Mouse (Mus musculus): ENCODE measurements around the gene Ero1lb. TPM values are rescaled to one million over a fixed set of nuclear protein-coding genes. Genes with fewer than 3 reads are reported as not detected.

Gene Ero1lb
- polyA plus RNA-seq (2011; ENCODE audit: insufficient read depth, insufficient read length, low read depth, missing spikeins), result 6.4 and 7.6 TPM in 2 replicates

GRCm38 (mm10) chr13:12565621-12566390 lies at the start of gene Ero1lb:
Ero1lb (plus strand) TSS chr13:12565874.
- Histone ChIP-seq H3K36me3 (ENCODE audit: control insufficient read depth, insufficient read depth, low read length, poor library complexity, severe bottlenecking) (no peaks in the 10 kb centered on the region), H3K4me1 (ENCODE audit: control insufficient read depth, insufficient read depth, low read length) (no peaks in the 10 kb centered on the region), H3K9ac (ENCODE audit: low read depth, poor library complexity, severe bottlenecking) (peak within 1 kb of the TSS; percentile 50), H3K27ac (ENCODE audit: insufficient read depth, low read length) (no peak within 1 kb of the TSS), H3K27me3 (ENCODE audit: control insufficient read depth, insufficient read depth, low read length, poor library complexity, severe bottlenecking) (no peaks in the 10 kb centered on the region), H3K4me3 (ENCODE audit: low read depth, low read length) (peak within 1 kb of the TSS; percentile 83), H3K9me3 (replicated peaks; ENCODE audit: control insufficient read depth, insufficient read depth, low read length, poor library complexity, severe bottlenecking) (no peaks in the 10 kb centered on the region)
- TF ChIP-seq CTCF (IDR thresholded peaks at IDR 0.05; ENCODE audit: low read depth, low read length) (no peak), POLR2A (IDR thresholded peaks at IDR 0.05; ENCODE audit: insufficient read depth, low read length) (peak; percentile 14)

- Histone ChIP-seq H3K27me3 (ENCODE audit: control insufficient read depth, insufficient read depth, low read length, poor library complexity, severe bottlenecking) (peaks cover 2% of the 10 kb centered on the region), H3K36me3 (ENCODE audit: control insufficient read depth, insufficient read depth, low read length, poor library complexity, severe bottlenecking) (no peaks in the 10 kb centered on the region), H3K27ac (ENCODE audit: insufficient read depth, low read length) (no peak overlapping the region), H3K4me1 (ENCODE audit: control insufficient read depth, insufficient read depth, low read length) (no peaks in the 10 kb centered on the region), H3K4me3 (ENCODE audit: low read depth, low read length) (peak overlapping the region; percentile 7; the same call in 1 of the 2 replicates), H3K9me3 (replicated peaks; ENCODE audit: control insufficient read depth, insufficient read depth, low read length, poor library complexity, severe bottlenecking) (no peaks in the 10 kb centered on the region), H3K9ac (ENCODE audit: low read depth, poor library complexity, severe bottlenecking) (no peak overlapping the region)
- TF ChIP-seq CTCF (IDR thresholded peaks at IDR 0.05; ENCODE audit: low read depth, low read length) (no peak), EP300 (IDR thresholded peaks at IDR 0.05; ENCODE audit: insufficient read depth, low read depth, low read length) (no peak)
These were observed 46.3 kb upstream of the Ero1lb start for GRCm38 (mm10) chr13:12519371-12519770.

- H3K4me3 ChIP-seq (ENCODE audit: low read depth, low read length), result peak within 1 kb of the TSS; percentile 58
- H3K36me3 ChIP-seq (ENCODE audit: control insufficient read depth, insufficient read depth, low read length, poor library complexity, severe bottlenecking), result no peaks in the 10 kb centered on the region
- H3K27ac ChIP-seq (ENCODE audit: insufficient read depth, low read length), result no peak within 1 kb of the TSS
- H3K4me1 ChIP-seq (ENCODE audit: control insufficient read depth, insufficient read depth, low read length), result no peaks in the 10 kb centered on the region
- H3K9ac ChIP-seq (ENCODE audit: low read depth, poor library complexity, severe bottlenecking), result peak within 1 kb of the TSS; percentile 28
- H3K9me3 ChIP-seq (replicated peaks; ENCODE audit: control insufficient read depth, insufficient read depth, low read length, poor library complexity, severe bottlenecking), result no peaks in the 10 kb centered on the region
- TF ChIP-seq CTCF (IDR thresholded peaks at IDR 0.05; ENCODE audit: low read depth, low read length) (no peak), POLR2A (IDR thresholded peaks at IDR 0.05; ENCODE audit: insufficient read depth, low read length) (no peak), EP300 (IDR thresholded peaks at IDR 0.05; ENCODE audit: insufficient read depth, low read depth, low read length) (no peak)
- peaks cover 2% of the 10 kb centered on the region for H3K27me3 ChIP-seq (ENCODE audit: control insufficient read depth, insufficient read depth, low read length, poor library complexity, severe bottlenecking)
These were observed 45.6 kb upstream of the Ero1lb start, which contains the start of gene Edaradd for GRCm38 (mm10) chr13:12519955-12520584. Edaradd (minus strand) TSS chr13:12520438.

- Histone ChIP-seq H3K27me3 (ENCODE audit: control insufficient read depth, insufficient read depth, low read length, poor library complexity, severe bottlenecking) (peaks cover 2% of the 10 kb centered on the region), H3K4me1 (ENCODE audit: control insufficient read depth, insufficient read depth, low read length) (no peaks in the 10 kb centered on the region), H3K9me3 (replicated peaks; ENCODE audit: control insufficient read depth, insufficient read depth, low read length, poor library complexity, severe bottlenecking) (no peaks in the 10 kb centered on the region; the same call in 1 of the 2 replicates), H3K9ac (ENCODE audit: low read depth, poor library complexity, severe bottlenecking) (no peak overlapping the region), H3K4me3 (ENCODE audit: low read depth, low read length) (no peak overlapping the region), H3K36me3 (ENCODE audit: control insufficient read depth, insufficient read depth, low read length, poor library complexity, severe bottlenecking) (no peaks in the 10 kb centered on the region), H3K27ac (ENCODE audit: insufficient read depth, low read length) (no peak overlapping the region)
- no peak for TF ChIP-seq POLR2A (IDR thresholded peaks at IDR 0.05; ENCODE audit: insufficient read depth, low read length)
- TF ChIP-seq CTCF (IDR thresholded peaks at IDR 0.05; ENCODE audit: low read depth, low read length), result no peak
- no peak for TF ChIP-seq EP300 (IDR thresholded peaks at IDR 0.05; ENCODE audit: insufficient read depth, low read depth, low read length)
These were observed 43.3 kb upstream of the Ero1lb start for GRCm38 (mm10) chr13:12522346-12522745.

- no peak for TF ChIP-seq EP300 (IDR thresholded peaks at IDR 0.05; ENCODE audit: insufficient read depth, low read depth, low read length)
- no peak overlapping the region for H3K9ac ChIP-seq (ENCODE audit: low read depth, poor library complexity, severe bottlenecking)
- no peak overlapping the region for H3K4me3 ChIP-seq (ENCODE audit: low read depth, low read length)
- H3K9me3 ChIP-seq (replicated peaks; ENCODE audit: control insufficient read depth, insufficient read depth, low read length, poor library complexity, severe bottlenecking), result no peaks in the 10 kb centered on the region; the same call in 1 of the 2 replicates
- H3K27me3 ChIP-seq (ENCODE audit: control insufficient read depth, insufficient read depth, low read length, poor library complexity, severe bottlenecking), result peaks cover 2% of the 10 kb centered on the region
- no peaks in the 10 kb centered on the region for H3K4me1 ChIP-seq (ENCODE audit: control insufficient read depth, insufficient read depth, low read length)
- no peak overlapping the region for H3K27ac ChIP-seq (ENCODE audit: insufficient read depth, low read length)
- no peaks in the 10 kb centered on the region for H3K36me3 ChIP-seq (ENCODE audit: control insufficient read depth, insufficient read depth, low read length, poor library complexity, severe bottlenecking)
These were observed 40.0 kb upstream of the Ero1lb start for GRCm38 (mm10) chr13:12525678-12526077.

- Histone ChIP-seq H3K36me3 (ENCODE audit: control insufficient read depth, insufficient read depth, low read length, poor library complexity, severe bottlenecking) (no peaks in the 10 kb centered on the region), H3K9me3 (replicated peaks; ENCODE audit: control insufficient read depth, insufficient read depth, low read length, poor library complexity, severe bottlenecking) (0 out of 2 replicates have a peak, but pooled peaks cover 3% of the 10 kb centered on the region), H3K4me1 (ENCODE audit: control insufficient read depth, insufficient read depth, low read length) (no peaks in the 10 kb centered on the region), H3K27me3 (ENCODE audit: control insufficient read depth, insufficient read depth, low read length, poor library complexity, severe bottlenecking) (no peaks in the 10 kb centered on the region), H3K9ac (ENCODE audit: low read depth, poor library complexity, severe bottlenecking) (no peak overlapping the region), H3K27ac (ENCODE audit: insufficient read depth, low read length) (no peak overlapping the region), H3K4me3 (ENCODE audit: low read depth, low read length) (no peak overlapping the region)
- no peak for TF ChIP-seq CTCF (IDR thresholded peaks at IDR 0.05; ENCODE audit: low read depth, low read length)
- TF ChIP-seq POLR2A (IDR thresholded peaks at IDR 0.05; ENCODE audit: insufficient read depth, low read length), result no peak
- TF ChIP-seq EP300 (IDR thresholded peaks at IDR 0.05; ENCODE audit: insufficient read depth, low read depth, low read length), result no peak
These were observed 31.0 kb upstream of the Ero1lb start for GRCm38 (mm10) chr13:12534628-12535027.

Measured in ES-Bruce4 (cell line).